Mouse (Mus musculus) cerebellum, adult 2 months (tissue): ENCODE measurements around the gene Slc7a3. TPM values are rescaled to one million over a fixed set of nuclear protein-coding genes. Genes with fewer than 3 reads are reported as not detected.

Source experiments
- DNase-seq, 2 experiments: peaks; one replicate each; pipeline ENCODE4 v3.0.0; 2021
- H3K27ac ChIP-seq: fragments of 200-500 bp; 2 replicates; pipeline ENCODE4 v1.5.1; 2012; ENCODE audit warnings: low read length, control low read depth, inconsistent platforms; ENCODE audit not compliant: insufficient read depth
- H3K27me3 ChIP-seq: fragments of 200-500 bp; 2 replicates; pipeline ENCODE4 v1.6.1; 2012; ENCODE audit warnings: inconsistent platforms, mild to moderate bottlenecking, low read length, moderate library complexity; ENCODE audit not compliant: control insufficient read depth, insufficient read depth
- H3K4me1 ChIP-seq: fragments of 200-500 bp; 2 replicates; pipeline ENCODE4 v1.6.1; 2011; ENCODE audit warnings: low read length; ENCODE audit not compliant: control insufficient read depth, insufficient read depth
- H3K4me3 ChIP-seq: fragments of 200-500 bp; replicated peaks from 2 replicates; pipeline ENCODE3; 2011; ENCODE audit warnings: mild to moderate bottlenecking, low read depth, low read length, control low read depth; ENCODE audit not compliant: insufficient read depth
- CTCF ChIP-seq: fragments of 200-500 bp; IDR thresholded peaks from 2 replicates; pipeline ENCODE4 v1.5.1; 2011; ENCODE audit warnings: low read depth, mild to moderate bottlenecking, control low read depth, low read length, moderate library complexity, borderline replicate concordance; ENCODE audit not compliant: insufficient read depth
- POLR2A ChIP-seq: fragments of 200-500 bp; IDR thresholded peaks from 2 replicates; pipeline ENCODE4 v1.6.1; 2011; ENCODE audit warnings: low read length, control low read depth, borderline replicate concordance; ENCODE audit not compliant: insufficient read depth
- WGBS: fragments of 180-500 bp; shearing (Covaris S2); methylation state at CpG from one replicate; pipeline ENCODE4 v1.1.7; 2018; 5-methylcytosine and 5-hydroxymethylcytosine counted together
- polyA plus RNA-seq: library from polyadenylated mRNA; depleted of rRNA; stranded (reverse); fragments of >200 nt; gene quantifications from 2 replicates; pipeline ENCODE4 v1.2.3, GENCODE M21; 2012; rRNA removed

Gene Slc7a3
- polyA plus RNA-seq, 1 experiment = 6.0 TPM

GRCm38 (mm10) chrX:101084192-101084591 is 1.6 kb downstream of the Slc7a3 start:
- Histone ChIP-seq H3K27ac (no peak overlapping the region), H3K4me3 (no peak overlapping the region), H3K27me3 (no peaks in the 10 kb centered on the region), H3K4me1 (no peaks in the 10 kb centered on the region)
- TF ChIP-seq POLR2A (no peak), CTCF (no peak)
- DNase-seq = no peak
- WGBS = 64% methylated on average over 2 of the region's 2 CpGs

- Histone ChIP-seq H3K4me3 (no peak overlapping the region), H3K27me3 (no peaks in the 10 kb centered on the region), H3K4me1 (no peaks in the 10 kb centered on the region), H3K27ac (no peak overlapping the region)
- DNase-seq = no peak
- TF ChIP-seq POLR2A = no peak
- no peak for TF ChIP-seq CTCF
- 67% methylated on average over 1 of the region's 1 CpGs for WGBS
Observed at GRCm38 (mm10) chrX:101065245-101065644, 20.6 kb downstream of the Slc7a3 start.

- DNase-seq = peak in 1 of 2 experiments; percentile 19
- no peak for TF ChIP-seq CTCF
- no peak for TF ChIP-seq POLR2A
- H3K27ac ChIP-seq = no peak overlapping the region
- no peaks in the 10 kb centered on the region for H3K27me3 ChIP-seq
- WGBS = 8% methylated on average over 2 of the region's 2 CpGs
- H3K4me1 ChIP-seq = no peaks in the 10 kb centered on the region
- H3K4me3 ChIP-seq = no peak overlapping the region
Observed at GRCm38 (mm10) chrX:101063503-101063902, 22.3 kb downstream of the Slc7a3 start.

- 91% methylated on average over 31 of the region's 31 CpGs for WGBS
- no peak within 1 kb of the TSS for H3K27ac ChIP-seq
- no peak for TF ChIP-seq POLR2A
- TF ChIP-seq CTCF = no peak
- no peak within 1 kb of the TSS for H3K4me3 ChIP-seq
- no peak for DNase-seq
- no peaks in the 10 kb centered on the region for H3K27me3 ChIP-seq
- H3K4me1 ChIP-seq = no peaks in the 10 kb centered on the region
Observed at GRCm38 (mm10) chrX:101059541-101059940, 26.3 kb downstream of the Slc7a3 start, which contains the start of gene Tex11. Tex11 (minus strand) TSS chrX:101059667.

Other genes starting within 250 kb of the Slc7a3 start
- 0.11 TPM in 2 replicates for gene Tex11, start 26.4 kb downstream of the Slc7a3 start, polyA plus RNA-seq
- gene Snx12, start 136.5 kb upstream of the Slc7a3 start, polyA plus RNA-seq = 37.2 and 39.4 TPM in 2 replicates
- gene Foxo4, start 168.5 kb upstream of the Slc7a3 start, polyA plus RNA-seq = 14.9 and 15.3 TPM in 2 replicates
- not detected in 2 replicates for gene Gm614, start 178.0 kb upstream of the Slc7a3 start, polyA plus RNA-seq
- gene Il2rg, start 182.2 kb upstream of the Slc7a3 start, polyA plus RNA-seq = 1.9 and 2.0 TPM in 2 replicates
- not detected in 2 replicates for gene Gm20489, start 183.0 kb upstream of the Slc7a3 start, polyA plus RNA-seq
- gene Med12, start 188.0 kb upstream of the Slc7a3 start, polyA plus RNA-seq = 54.4 and 64.5 TPM in 2 replicates
- gene Nlgn3, start 213.1 kb upstream of the Slc7a3 start, polyA plus RNA-seq = 36.9 and 38.5 TPM in 2 replicates